Mouse (Mus musculus) lung, postnatal 0 days (tissue): ENCODE results near the gene Anxa9.

Experiments
- CTCF ChIP-seq: IDR thresholded peaks from 2 replicates; pipeline ENCODE4 v1.5.1; 2016; ENCODE audit warnings: antibody characterized with exemption, mild to moderate bottlenecking
- EP300 ChIP-seq: IDR thresholded peaks from 2 replicates; pipeline ENCODE4 v1.6.1; 2016; ENCODE audit warnings: antibody characterized with exemption, mild to moderate bottlenecking, control low read depth

GRCm38 (mm10) chr3:95314486-95315093, 7.6 kb upstream of the Anxa9 start, which contains the start of gene Cers2:
- no peak for TF ChIP-seq CTCF
- no peak for TF ChIP-seq EP300
